Mouse (Mus musculus): ENCODE data around the gene Tmem54. TPM values are rescaled to one million over a fixed set of nuclear protein-coding genes. Genes with fewer than 3 reads are reported as not detected.

Tmem54 gene
- polyA plus RNA-seq, 1 experiment from 2014 or later: 0.20 TPM

GRCm38 (mm10) chr4:129141560-129142438 is 36.5 kb downstream of the Tmem54 start:
- no peaks in the 10 kb centered on the region for H3K36me3 ChIP-seq (ENCODE audit: control insufficient read depth, insufficient read depth, low read length)
- no peak overlapping the region for H3K4me2 ChIP-seq
- no peak overlapping the region for H3K9ac ChIP-seq (ENCODE audit: low read length)
- no peak overlapping the region for H3K27ac ChIP-seq (ENCODE audit: low read depth, low read length)
- H3K4me3 ChIP-seq (ENCODE audit: low read depth, low read length): no peak overlapping the region
- WGBS: 85% methylated on average over 17 of the region's 17 CpGs
- H3K9me3 ChIP-seq (ENCODE audit: control insufficient read depth, low read length): no peaks in the 10 kb centered on the region
- peak; percentile 74 for DNase-seq (ENCODE audit: low spot score, missing footprints)
- no peak for ATAC-seq (ENCODE audit: low FRiP score)
- no peaks in the 10 kb centered on the region; the same call in 1 of the 2 replicates for H3K4me1 ChIP-seq (ENCODE audit: control insufficient read depth, insufficient read depth, low read length)
- H3K27me3 ChIP-seq (ENCODE audit: control insufficient read depth, insufficient read depth, low read length): peaks cover 19% of the 10 kb centered on the region

GRCm38 (mm10) chr4:129142439-129143045 is 37.2 kb downstream of the Tmem54 start:
- no peaks in the 10 kb centered on the region for H3K36me3 ChIP-seq (ENCODE audit: control insufficient read depth, insufficient read depth, low read length)
- WGBS: 87% methylated on average over 11 of the region's 11 CpGs
- no peak overlapping the region for H3K4me3 ChIP-seq (ENCODE audit: low read depth, low read length)
- no peaks in the 10 kb centered on the region for H3K9me3 ChIP-seq (ENCODE audit: control insufficient read depth, low read length)
- no peak overlapping the region for H3K27ac ChIP-seq (ENCODE audit: low read depth, low read length)
- DNase-seq (ENCODE audit: low spot score, missing footprints) (peak; percentile 79), ATAC-seq (ENCODE audit: low FRiP score) (no peak)
- no peaks in the 10 kb centered on the region; the same call in 1 of the 2 replicates for H3K4me1 ChIP-seq (ENCODE audit: control insufficient read depth, insufficient read depth, low read length)
- no peak overlapping the region for H3K4me2 ChIP-seq
- no peak overlapping the region for H3K9ac ChIP-seq (ENCODE audit: low read length)
- peaks cover 11% of the 10 kb centered on the region for H3K27me3 ChIP-seq (ENCODE audit: control insufficient read depth, insufficient read depth, low read length)

- no peaks in the 10 kb centered on the region for H3K36me3 ChIP-seq (ENCODE audit: control insufficient read depth, insufficient read depth, low read length)
- no peak for ATAC-seq (ENCODE audit: low FRiP score)
- WGBS: 88% methylated on average over 5 of the region's 5 CpGs
Observed at GRCm38 (mm10) chr4:129143509-129143908, 38.2 kb downstream of the Tmem54 start.

GRCm38 (mm10) chr4:129144401-129145367 is 39.3 kb downstream of the Tmem54 start:
- ATAC-seq (ENCODE audit: low FRiP score): no peak
- Histone ChIP-seq H3K36me3 (ENCODE audit: control insufficient read depth, insufficient read depth, low read length) (no peaks in the 10 kb centered on the region), H3K4me1 (ENCODE audit: control insufficient read depth, insufficient read depth, low read length) (no peaks in the 10 kb centered on the region; the same call in 1 of the 2 replicates), H3K4me3 (ENCODE audit: low read depth, low read length) (no peak overlapping the region), H3K9ac (ENCODE audit: low read length) (no peak overlapping the region), H3K9me3 (ENCODE audit: control insufficient read depth, low read length) (no peaks in the 10 kb centered on the region), H3K27me3 (ENCODE audit: control insufficient read depth, insufficient read depth, low read length) (no peaks in the 10 kb centered on the region), H3K27ac (ENCODE audit: low read depth, low read length) (no peak overlapping the region), H3K4me2 (no peak overlapping the region)
- DNase-seq (ENCODE audit: low spot score, missing footprints): peak; percentile 77
- 73% methylated on average over 16 of the region's 16 CpGs for WGBS

More at GRCm38 (mm10) chr4:129143509-129143908, 38.2 kb downstream of the Tmem54 start:
- Histone ChIP-seq H3K9me3 (ENCODE audit: control insufficient read depth, low read length) (no peaks in the 10 kb centered on the region), H3K27ac (ENCODE audit: low read depth, low read length) (no peak overlapping the region), H3K4me3 (ENCODE audit: low read depth, low read length) (no peak overlapping the region), H3K9ac (ENCODE audit: low read length) (no peak overlapping the region), H3K27me3 (ENCODE audit: control insufficient read depth, insufficient read depth, low read length) (peaks cover 2% of the 10 kb centered on the region; the same call in 1 of the 2 replicates), H3K4me1 (ENCODE audit: control insufficient read depth, insufficient read depth, low read length) (no peaks in the 10 kb centered on the region; the same call in 1 of the 2 replicates), H3K4me2 (no peak overlapping the region)
- peak; percentile 64 for DNase-seq (ENCODE audit: low spot score, missing footprints)

GRCm38 (mm10) chr4:129145411-129145810 is 40.1 kb downstream of the Tmem54 start:
- H3K9me3 ChIP-seq (ENCODE audit: control insufficient read depth, low read length): no peaks in the 10 kb centered on the region
- H3K4me2 ChIP-seq: no peak overlapping the region
- H3K4me1 ChIP-seq (ENCODE audit: control insufficient read depth, insufficient read depth, low read length): no peaks in the 10 kb centered on the region; the same call in 1 of the 2 replicates
- H3K36me3 ChIP-seq (ENCODE audit: control insufficient read depth, insufficient read depth, low read length): no peaks in the 10 kb centered on the region
- no peak for ATAC-seq (ENCODE audit: low FRiP score)
- WGBS: 75% methylated on average over 4 of the region's 4 CpGs
- H3K4me3 ChIP-seq (ENCODE audit: low read depth, low read length): no peak overlapping the region
- H3K27me3 ChIP-seq (ENCODE audit: control insufficient read depth, insufficient read depth, low read length): no peaks in the 10 kb centered on the region
- DNase-seq (ENCODE audit: low spot score, missing footprints): peak; percentile 21
- no peak overlapping the region for H3K27ac ChIP-seq (ENCODE audit: low read depth, low read length)
- no peak overlapping the region for H3K9ac ChIP-seq (ENCODE audit: low read length)

DNA sequence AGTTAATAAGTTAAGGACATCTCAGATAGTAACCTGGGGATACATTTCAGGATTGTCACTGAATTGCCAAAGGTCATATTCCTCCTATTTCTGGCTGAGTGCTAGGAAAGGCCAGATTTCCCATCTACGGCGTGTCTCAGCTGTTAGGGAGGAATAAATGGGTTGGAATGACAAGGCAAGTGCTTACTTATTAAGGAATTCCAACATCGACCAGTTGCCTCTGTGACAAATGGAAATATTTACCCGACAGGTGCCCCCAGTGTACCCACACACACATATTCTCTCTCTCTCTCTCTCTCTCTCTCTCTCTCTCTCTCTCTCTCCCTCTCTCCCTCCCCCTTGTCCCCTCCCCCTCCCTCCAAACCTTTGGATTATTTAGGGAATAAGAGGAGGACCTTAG is 40.6 kb downstream of the Tmem54 start:
- no peak for ATAC-seq (ENCODE audit: low FRiP score)
- WGBS: 86% methylated on average over 4 of the region's 4 CpGs
- no peaks in the 10 kb centered on the region for H3K27me3 ChIP-seq (ENCODE audit: control insufficient read depth, insufficient read depth, low read length)

GRCm38 (mm10) chr4:129146392-129146791 is 41.0 kb downstream of the Tmem54 start:
- H3K4me1 ChIP-seq (ENCODE audit: control insufficient read depth, insufficient read depth, low read length): no peaks in the 10 kb centered on the region; the same call in 1 of the 2 replicates
- 92% methylated on average over 2 of the region's 2 CpGs for WGBS
- no peaks in the 10 kb centered on the region for H3K9me3 ChIP-seq (ENCODE audit: control insufficient read depth, low read length)
- H3K27ac ChIP-seq (ENCODE audit: low read depth, low read length): no peak overlapping the region
- DNase-seq (ENCODE audit: low spot score, missing footprints) (peak; percentile 74), ATAC-seq (ENCODE audit: low FRiP score) (no peak)
- no peaks in the 10 kb centered on the region for H3K36me3 ChIP-seq (ENCODE audit: control insufficient read depth, insufficient read depth, low read length)
- H3K4me2 ChIP-seq: no peak overlapping the region
- no peak overlapping the region for H3K4me3 ChIP-seq (ENCODE audit: low read depth, low read length)
- no peak overlapping the region for H3K9ac ChIP-seq (ENCODE audit: low read length)
- H3K27me3 ChIP-seq (ENCODE audit: control insufficient read depth, insufficient read depth, low read length): no peaks in the 10 kb centered on the region

More for the DNA sequence above, 40.6 kb downstream of the Tmem54 start:
- H3K4me1 ChIP-seq (ENCODE audit: control insufficient read depth, insufficient read depth, low read length): no peaks in the 10 kb centered on the region; the same call in 1 of the 2 replicates
- H3K27ac ChIP-seq (ENCODE audit: low read depth, low read length): no peak overlapping the region
- H3K9me3 ChIP-seq (ENCODE audit: control insufficient read depth, low read length): no peaks in the 10 kb centered on the region
- DNase-seq (ENCODE audit: low spot score, missing footprints): peak; percentile 66
- no peaks in the 10 kb centered on the region for H3K36me3 ChIP-seq (ENCODE audit: control insufficient read depth, insufficient read depth, low read length)
- no peak overlapping the region for H3K9ac ChIP-seq (ENCODE audit: low read length)
- no peak overlapping the region for H3K4me2 ChIP-seq
- no peak overlapping the region for H3K4me3 ChIP-seq (ENCODE audit: low read depth, low read length)

DNA sequence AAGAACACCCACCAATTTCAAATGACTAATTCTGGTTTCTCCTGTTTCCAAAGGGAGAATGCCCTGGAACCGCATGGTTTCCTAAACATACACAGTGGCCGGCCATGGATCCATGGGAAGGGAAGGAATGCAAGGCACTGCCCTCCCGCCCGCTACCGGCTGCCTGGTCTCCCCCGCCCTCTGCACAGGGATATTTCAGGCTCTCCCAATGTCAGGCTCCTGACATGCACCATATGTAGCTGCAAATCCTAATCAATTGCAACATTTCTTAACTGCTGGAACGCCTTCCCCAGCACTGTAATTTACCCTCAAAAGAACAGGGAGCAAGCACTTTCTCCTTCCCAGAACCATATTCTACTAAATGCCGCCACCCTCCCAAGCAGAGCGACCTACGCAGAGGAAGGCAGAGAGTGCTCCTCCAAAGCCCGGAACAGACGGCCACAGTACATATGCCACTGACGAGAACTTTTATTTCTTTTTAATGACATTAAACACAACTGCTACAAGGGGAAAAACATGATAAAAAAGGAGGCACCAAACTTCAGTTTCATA is 42.3 kb downstream of the Tmem54 start:
- ATAC-seq (ENCODE audit: low FRiP score): no peak
- H3K36me3 ChIP-seq (ENCODE audit: control insufficient read depth, insufficient read depth, low read length): no peaks in the 10 kb centered on the region
- WGBS: 93% methylated on average over 13 of the region's 13 CpGs

More for the DNA sequence above, 42.3 kb downstream of the Tmem54 start:
- Histone ChIP-seq H3K27me3 (ENCODE audit: control insufficient read depth, insufficient read depth, low read length) (no peaks in the 10 kb centered on the region), H3K4me1 (ENCODE audit: control insufficient read depth, insufficient read depth, low read length) (no peaks in the 10 kb centered on the region; the same call in 1 of the 2 replicates), H3K9me3 (ENCODE audit: control insufficient read depth, low read length) (no peaks in the 10 kb centered on the region), H3K9ac (ENCODE audit: low read length) (no peak overlapping the region), H3K4me3 (ENCODE audit: low read depth, low read length) (no peak overlapping the region), H3K27ac (ENCODE audit: low read depth, low read length) (no peak overlapping the region), H3K4me2 (no peak overlapping the region)
- peak; percentile 17 for DNase-seq (ENCODE audit: low spot score, missing footprints)

Measured in midbrain, embryonic 11.5 days (tissue).